Mouse (Mus musculus): ENCODE measurements around the gene Zfr. TPM values are rescaled to one million over a fixed set of nuclear protein-coding genes. Genes with fewer than 3 reads are reported as not detected.

Zfr gene
- 98.5 and 118 TPM in 2 replicates for polyA plus RNA-seq (2015; fragmentation: Nextera tagmentation; extraction: Ambion mirVana)

DNA sequence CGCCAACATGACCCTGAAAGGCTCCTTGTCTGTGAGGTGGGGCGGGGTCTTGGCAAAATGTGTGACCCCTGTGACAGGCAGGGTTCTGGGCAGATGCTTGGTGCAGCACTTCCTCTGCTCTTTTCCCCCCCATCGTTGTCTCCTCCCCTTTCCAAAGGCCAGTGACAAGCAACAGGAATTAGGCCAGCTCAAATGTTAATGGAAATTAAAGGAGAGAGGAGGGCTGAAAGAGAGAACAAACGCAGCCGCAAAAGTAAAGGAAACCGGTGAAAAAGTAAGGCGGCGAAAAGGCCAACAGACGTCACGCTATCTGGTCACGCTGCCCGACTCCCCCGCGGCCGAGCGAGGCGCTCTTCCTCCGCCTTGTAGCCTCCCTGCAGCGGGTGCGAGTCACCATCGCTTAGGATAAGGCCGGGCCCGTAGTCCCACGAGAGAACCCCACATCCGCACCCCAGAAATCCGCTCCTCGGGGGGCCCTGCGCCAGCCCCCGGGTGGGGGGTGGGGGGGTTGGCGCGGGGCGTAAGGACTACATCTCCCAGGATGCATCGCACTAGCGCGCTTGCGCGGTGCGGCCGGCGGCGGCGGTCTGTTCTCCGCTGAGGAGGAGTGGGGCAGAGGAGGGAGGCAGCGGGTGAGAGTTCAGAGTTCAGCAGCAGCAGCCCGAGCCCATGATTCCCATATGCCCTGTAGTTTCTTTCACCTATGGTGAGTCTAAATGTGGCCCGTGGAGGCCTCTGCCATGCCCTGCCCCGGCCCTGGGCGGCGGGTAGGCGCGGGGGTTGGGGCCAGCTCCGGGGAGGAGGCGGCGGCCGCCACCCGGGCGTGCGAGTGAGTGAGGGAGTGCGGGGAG is at the start of gene Zfr:
TSS of gene Zfr (plus strand) at position 590 of the 851 bp plus-strand sequence.

GRCm38 (mm10) chr15:12204319-12205159 is 86.9 kb downstream of the Zfr start, which contains the start of gene Mtmr12:
Gene Mtmr12, plus strand, starts transcription at chr15:12205028.

Small RNAs within 50 kb of the gene (microRNA-seq; reads per million reads assigned to microRNA genes)
- gene Mir1898 (ENCODE audit: borderline replicate concordance, insufficient number of aligned reads): not detected

Other genes starting within 250 kb of the Zfr start
- 4.2 and 4.7 TPM in 2 replicates for gene Npr3, start 210.5 kb upstream of the Zfr start, polyA plus RNA-seq (2015; fragmentation: Nextera tagmentation; extraction: Ambion mirVana)
- 866 and 1,302 TPM in 2 replicates for gene Sub1, start 120.8 kb upstream of the Zfr start, polyA plus RNA-seq (2015; fragmentation: Nextera tagmentation; extraction: Ambion mirVana)
- 7.2 and 8.5 TPM in 2 replicates for gene Mtmr12, start 87.2 kb downstream of the Zfr start, polyA plus RNA-seq (2015; fragmentation: Nextera tagmentation; extraction: Ambion mirVana)
- gene Golph3, start 203.6 kb downstream of the Zfr start, polyA plus RNA-seq (2015; fragmentation: Nextera tagmentation; extraction: Ambion mirVana): 55.2 and 85.4 TPM in 2 replicates
- gene 1810049J17Rik, start 204.1 kb downstream of the Zfr start, polyA plus RNA-seq (2015; fragmentation: Nextera tagmentation; extraction: Ambion mirVana): 0.76 and 2.6 TPM in 2 replicates

Measured in adrenal gland, postnatal 0 days (tissue).